15 mouse cellular contexts compared by ENCODE assay signal in genomic region chr2:28643081-28643480, GRCm38 (mm10). TPM values are rescaled to one million over a fixed set of nuclear protein-coding genes. Genes with fewer than 3 reads are reported as not detected.
DNase-seq lines count a peak whose midpoint lies in the region; ATAC-seq and TF ChIP-seq lines count a peak whose summit lies in the region.
"Had no signal": no experiment of that assay in that cellular context is flagged by ENCODE, and none has a peak within 500 bp of the region (broad histone marks: within the 10 kb centered on the region; RNA-seq: fewer than 3 reads in every experiment).

No protein-coding gene starts in this region.

- no peak overlapping the region for H3K27ac ChIP-seq in kidney, embryonic 14.5 days (ENCODE audit: low read depth, low read length)
- H3K27ac ChIP-seq in kidney, embryonic 16.5 days (ENCODE audit: low read length), result no peak overlapping the region
- H3K27ac ChIP-seq in CH12.LX (ENCODE audit: insufficient read depth, low read depth), result no peak overlapping the region
- no peak overlapping the region for H3K27ac ChIP-seq in embryonic facial prominence, embryonic 10.5 days (replicated peaks)
- H3K27ac ChIP-seq in limb, embryonic 13.5 days, result no peak overlapping the region
- H3K27ac ChIP-seq: intestine, embryonic 15.5 days; limb, embryonic 15.5 days; lung, embryonic 15.5 days had no signal

- dilution Hi-C loops in CH12.LX (cut with MboI; ENCODE audit: extremely low pct_ligation_motif_present, extremely low pct_unique_long_range_greater_than_20kb, low sequenced_read_pairs), result no loop called here

- H3K9me3 ChIP-seq in kidney, embryonic 14.5 days (ENCODE audit: control insufficient read depth, low read length), result no peaks in the 10 kb centered on the region
- H3K9me3 ChIP-seq in kidney, embryonic 16.5 days (ENCODE audit: low read length), result no peaks in the 10 kb centered on the region
- H3K9me3 ChIP-seq in CH12.LX (replicated peaks; ENCODE audit: low read length), result no peaks in the 10 kb centered on the region
- H3K9me3 ChIP-seq in embryonic facial prominence, embryonic 10.5 days, result no peaks in the 10 kb centered on the region
- H3K9me3 ChIP-seq in limb, embryonic 13.5 days, result no peaks in the 10 kb centered on the region
- H3K9me3 ChIP-seq: intestine, embryonic 15.5 days; limb, embryonic 15.5 days; lung, embryonic 15.5 days; megakaryocyte, embryonic 14.5 days had no signal

- WGBS in kidney, embryonic 14.5 days, result 81% methylated on average over 3 of the region's 3 CpGs
- 82% methylated on average over 3 of the region's 3 CpGs for WGBS in kidney, embryonic 16.5 days
- 88% methylated on average over 3 of the region's 3 CpGs for WGBS in embryonic facial prominence, embryonic 10.5 days
- WGBS in limb, embryonic 13.5 days, result 64% methylated on average over 3 of the region's 3 CpGs

- TF ChIP-seq POLR2A in CH12.LX (IDR thresholded peaks at IDR 0.05; ENCODE audit: low read depth, low read length), result no peak

- no peak for DNase-seq in CH12.LX (ENCODE audit: extremely low read depth)
- DNase-seq in embryonic facial prominence, embryonic 10.5 days (ENCODE audit: low spot score), result no peak
- no peak for DNase-seq in cerebellum, postnatal 14 days
- DNase-seq in heart, postnatal 10 days, result no peak
- no peak for DNase-seq in heart, postnatal 25 days (ENCODE audit: low spot score)
- DNase-seq: cerebellum, adult 11 months; layer of hippocampus, postnatal 36 days had no signal

- in situ Hi-C loops in CH12.LX (cut with MboI; ENCODE audit: low pct_ligation_motif_present, low pct_unique_long_range_greater_than_20kb, low sequenced_read_pairs), result no loop called here

- TF ChIP-seq RAD21 in CH12.LX (IDR thresholded peaks at IDR 0.05; ENCODE audit: low read depth, low read length), result no peak

- peaks cover 24% of the 10 kb centered on the region for H3K79me2 ChIP-seq in CH12.LX (replicated peaks; ENCODE audit: control insufficient read depth, extremely low read depth, insufficient read depth, poor library complexity, severe bottlenecking)

- peaks cover 11% of the 10 kb centered on the region for H3K4me1 ChIP-seq in kidney, embryonic 14.5 days (ENCODE audit: control insufficient read depth, insufficient read depth, low read length)
- peaks cover 33% of the 10 kb centered on the region for H3K4me1 ChIP-seq in kidney, embryonic 16.5 days (ENCODE audit: insufficient read depth, low read length)
- H3K4me1 ChIP-seq in CH12.LX (ENCODE audit: control insufficient read depth in 1 of 2, insufficient read depth in 2 of 2), result peaks cover 3 to 32% of the 10 kb centered on the region in 2 experiments; a peak in 3 of 4 replicates
- peaks cover 38% of the 10 kb centered on the region for H3K4me1 ChIP-seq in embryonic facial prominence, embryonic 10.5 days
- peaks cover 39% of the 10 kb centered on the region for H3K4me1 ChIP-seq in limb, embryonic 13.5 days

- intact Hi-C loops in heart, postnatal 10 days (cut with DNase I), result no loop called here
- intact Hi-C loops in heart, postnatal 25 days (cut with DNase I), result loop anchor here (5.0 kb wide), 1 partner anchor 199 kb away; the partner anchor contains the start of genes Ddx31 and Gtf3c4

- H3K4me2 ChIP-seq in kidney, embryonic 14.5 days (replicated peaks; ENCODE audit: low read depth, low read length), result no peak overlapping the region
- H3K4me2 ChIP-seq in kidney, embryonic 16.5 days (replicated peaks; ENCODE audit: low read depth, low read length), result no peak overlapping the region
- 0 out of 2 replicates have a peak overlapping the region, but pooled peaks have one; percentile 43 for H3K4me2 ChIP-seq in CH12.LX (ENCODE audit: insufficient read depth, low read depth, poor library complexity, severe bottlenecking)
- H3K4me2 ChIP-seq in limb, embryonic 13.5 days (replicated peaks), result peak overlapping the region; percentile 11; the same call in 1 of the 2 replicates
- H3K4me2 ChIP-seq: intestine, embryonic 15.5 days; limb, embryonic 15.5 days; lung, embryonic 15.5 days had no signal

- H3K4me3 ChIP-seq in kidney, embryonic 14.5 days (ENCODE audit: low read length), result no peak overlapping the region
- no peak overlapping the region for H3K4me3 ChIP-seq in kidney, embryonic 16.5 days (ENCODE audit: low read length)
- H3K4me3 ChIP-seq in CH12.LX (replicated peaks in 1 of 3; ENCODE audit: low read depth in 2 of 3, low read length in 2 of 3, poor library complexity in 1 of 3), result peak overlapping the region in 1 of 3 experiments; percentile 6
- H3K4me3 ChIP-seq in embryonic facial prominence, embryonic 10.5 days, result peak overlapping the region; percentile 27; the same call in 1 of the 2 replicates
- no peak overlapping the region for H3K4me3 ChIP-seq in limb, embryonic 13.5 days
- H3K4me3 ChIP-seq: intestine, embryonic 15.5 days; limb, embryonic 15.5 days; lung, embryonic 15.5 days; megakaryocyte, embryonic 14.5 days had no signal

- H3K36me3 ChIP-seq in kidney, embryonic 14.5 days (ENCODE audit: control insufficient read depth, insufficient read depth, low read length), result no peaks in the 10 kb centered on the region
- no peaks in the 10 kb centered on the region for H3K36me3 ChIP-seq in kidney, embryonic 16.5 days (ENCODE audit: insufficient read depth, low read length)
- peaks cover 0 to 3% of the 10 kb centered on the region in 2 experiments for H3K36me3 ChIP-seq in CH12.LX (replicated peaks in 1 of 2; ENCODE audit: control insufficient read depth in 1 of 2, insufficient read depth in 1 of 2, low read length in 1 of 2)
- no peaks in the 10 kb centered on the region for H3K36me3 ChIP-seq in embryonic facial prominence, embryonic 10.5 days (replicated peaks)
- H3K36me3 ChIP-seq in limb, embryonic 13.5 days, result no peaks in the 10 kb centered on the region
- H3K36me3 ChIP-seq: intestine, embryonic 15.5 days; limb, embryonic 15.5 days; lung, embryonic 15.5 days had no signal

- H3K9ac ChIP-seq in kidney, embryonic 14.5 days (ENCODE audit: low read depth, low read length), result 0 out of 2 replicates have a peak overlapping the region, but pooled peaks have one; percentile 4
- no peak overlapping the region for H3K9ac ChIP-seq in kidney, embryonic 16.5 days (replicated peaks; ENCODE audit: low read length)
- H3K9ac ChIP-seq in CH12.LX (ENCODE audit: insufficient read depth, low read depth), result no peak overlapping the region
- H3K9ac ChIP-seq in limb, embryonic 13.5 days, result peak overlapping the region; percentile 31; the same call in 1 of the 2 replicates
- H3K9ac ChIP-seq: intestine, embryonic 15.5 days; limb, embryonic 15.5 days; lung, embryonic 15.5 days had no signal

- no peaks in the 10 kb centered on the region for H3K27me3 ChIP-seq in kidney, embryonic 14.5 days (ENCODE audit: control insufficient read depth, insufficient read depth, low read length)
- H3K27me3 ChIP-seq in kidney, embryonic 16.5 days (ENCODE audit: insufficient read depth, low read length), result no peaks in the 10 kb centered on the region
- no peaks in the 10 kb centered on the region for H3K27me3 ChIP-seq in CH12.LX (replicated peaks)
- H3K27me3 ChIP-seq in embryonic facial prominence, embryonic 10.5 days (replicated peaks; ENCODE audit: low read depth, poor library complexity, severe bottlenecking), result no peaks in the 10 kb centered on the region
- no peaks in the 10 kb centered on the region for H3K27me3 ChIP-seq in limb, embryonic 13.5 days
- H3K27me3 ChIP-seq: intestine, embryonic 15.5 days; limb, embryonic 15.5 days; lung, embryonic 15.5 days; megakaryocyte, embryonic 14.5 days had no signal

- TF ChIP-seq EP300 in CH12.LX (IDR thresholded peaks at IDR 0.05; ENCODE audit: low read length), result no peak

- no peak for ATAC-seq in kidney, embryonic 14.5 days (ENCODE audit: low FRiP score, low TSS enrichment)
- no peak for ATAC-seq in kidney, embryonic 16.5 days (ENCODE audit: low FRiP score, low TSS enrichment)
- no peak for ATAC-seq in limb, embryonic 13.5 days (ENCODE audit: low FRiP score, low read depth)
- ATAC-seq: intestine, embryonic 15.5 days had no signal

- no peak for TF ChIP-seq CTCF in CH12.LX (conservative IDR thresholded peaks at IDR 0.05 in 1 of 2, IDR thresholded peaks at IDR 0.05 in 1 of 2; ENCODE audit: low read depth in 2 of 2, low read length in 2 of 2)

RNA-seq across cellular contexts. Expression of gene Tsc1, which starts 2.1 kb away (rescaled TPM):
- polyA plus RNA-seq in kidney, embryonic 14.5 days (2014; fragmentation: Nextera tagmentation; extraction: Ambion mirVana), result 14.8 and 22.2 TPM in 2 replicates
- polyA plus RNA-seq in kidney, embryonic 16.5 days (2015; fragmentation: Nextera tagmentation; extraction: Ambion mirVana), result 23.1 and 23.3 TPM in 2 replicates
- total RNA-seq in CH12.LX (2012; rRNA removed) (8.7 and 9.5 TPM in 2 replicates), CH12.LX (2014; rRNA removed) (7.6 and 8.1 TPM in 2 replicates)
- polyA plus RNA-seq in CH12.LX (2012; ENCODE audit: insufficient read length, low read depth), result 12.2 and 13.4 TPM in 2 replicates
- polyA plus RNA-seq in embryonic facial prominence, embryonic 10.5 days (2016; fragmentation: Nextera tagmentation; extraction: Ambion mirVana), result 21.4 and 23.5 TPM in 2 replicates
- 21.2 and 23.2 TPM in 2 replicates for polyA plus RNA-seq in limb, embryonic 13.5 days (2015; fragmentation: Nextera tagmentation; extraction: Ambion mirVana)
- total RNA-seq in heart, postnatal 10 days (2021), result 10 to 100 TPM; 16.4 to 19.8 TPM
- 10 to 100 TPM; 23.5 to 24.7 TPM for total RNA-seq in heart, postnatal 25 days (2021)

RNA-seq across cellular contexts. Expression of gene Gfi1b, which starts 21.3 kb away (rescaled TPM):
- polyA plus RNA-seq in kidney, embryonic 14.5 days (2014; fragmentation: Nextera tagmentation; extraction: Ambion mirVana), result 0.45 and 0.49 TPM in 2 replicates
- 0.33 and 0.42 TPM in 2 replicates for polyA plus RNA-seq in kidney, embryonic 16.5 days (2015; fragmentation: Nextera tagmentation; extraction: Ambion mirVana)
- total RNA-seq in CH12.LX (2012; rRNA removed), result 0.17 TPM in 1 of 2 replicates, not detected in the other
- 0.27 and 0.87 TPM in 2 replicates for total RNA-seq in CH12.LX (2014; rRNA removed)
- 0.19 TPM in 1 of 2 replicates, not detected in the other for polyA plus RNA-seq in CH12.LX (2012; ENCODE audit: insufficient read length, low read depth)
- polyA plus RNA-seq in embryonic facial prominence, embryonic 10.5 days (2016; fragmentation: Nextera tagmentation; extraction: Ambion mirVana), result 2.7 and 3.9 TPM in 2 replicates
- 0.65 and 0.98 TPM in 2 replicates for polyA plus RNA-seq in limb, embryonic 13.5 days (2015; fragmentation: Nextera tagmentation; extraction: Ambion mirVana)
- not detected for total RNA-seq in heart, postnatal 10 days (2021)
- not detected for total RNA-seq in heart, postnatal 25 days (2021)
- total RNA-seq: layer of hippocampus, postnatal 36 days had no signal
- polyA plus RNA-seq: cortical plate, adult 2 months had no signal

RNA-seq across cellular contexts. Expression of gene Spaca9, which starts 56.4 kb away (rescaled TPM):
- polyA plus RNA-seq in kidney, embryonic 14.5 days (2014; fragmentation: Nextera tagmentation; extraction: Ambion mirVana), result 4.0 and 4.9 TPM in 2 replicates
- polyA plus RNA-seq in kidney, embryonic 16.5 days (2015; fragmentation: Nextera tagmentation; extraction: Ambion mirVana), result 2.3 and 2.7 TPM in 2 replicates
- total RNA-seq in CH12.LX (2012; rRNA removed) (6.0 and 13.1 TPM in 2 replicates), CH12.LX (2014; rRNA removed) (8.0 and 9.2 TPM in 2 replicates)
- 7.4 and 9.8 TPM in 2 replicates for polyA plus RNA-seq in CH12.LX (2012; ENCODE audit: insufficient read length, low read depth)
- 2.6 and 3.2 TPM in 2 replicates for polyA plus RNA-seq in embryonic facial prominence, embryonic 10.5 days (2016; fragmentation: Nextera tagmentation; extraction: Ambion mirVana)
- 1.7 and 2.0 TPM in 2 replicates for polyA plus RNA-seq in limb, embryonic 13.5 days (2015; fragmentation: Nextera tagmentation; extraction: Ambion mirVana)
- total RNA-seq in heart, postnatal 10 days (2021), result not detected
- under 1 TPM in 1 of 2 experiments, not detected in 1; 0.52 TPM for total RNA-seq in heart, postnatal 25 days (2021)
- total RNA-seq: layer of hippocampus, postnatal 36 days had no signal

RNA-seq across cellular contexts. Expression of gene Ak8, which starts 56.9 kb away (rescaled TPM):
- polyA plus RNA-seq in kidney, embryonic 14.5 days (2014; fragmentation: Nextera tagmentation; extraction: Ambion mirVana), result 0.84 and 0.97 TPM in 2 replicates
- polyA plus RNA-seq in kidney, embryonic 16.5 days (2015; fragmentation: Nextera tagmentation; extraction: Ambion mirVana), result 0.94 and 1.2 TPM in 2 replicates
- total RNA-seq in CH12.LX (2012; rRNA removed) (0.55 and 0.84 TPM in 2 replicates), CH12.LX (2014; rRNA removed) (0.58 and 1.1 TPM in 2 replicates)
- 4.9 and 5.3 TPM in 2 replicates for polyA plus RNA-seq in CH12.LX (2012; ENCODE audit: insufficient read length, low read depth)
- polyA plus RNA-seq in embryonic facial prominence, embryonic 10.5 days (2016; fragmentation: Nextera tagmentation; extraction: Ambion mirVana), result 0.70 and 1.1 TPM in 2 replicates
- polyA plus RNA-seq in limb, embryonic 13.5 days (2015; fragmentation: Nextera tagmentation; extraction: Ambion mirVana), result 0.74 and 0.75 TPM in 2 replicates
- not detected for total RNA-seq in heart, postnatal 10 days (2021)
- total RNA-seq in heart, postnatal 25 days (2021), result not detected

RNA-seq across cellular contexts. Expression of gene Gtf3c5, which starts 59.5 kb away (rescaled TPM):
- 31.1 and 35.8 TPM in 2 replicates for polyA plus RNA-seq in kidney, embryonic 14.5 days (2014; fragmentation: Nextera tagmentation; extraction: Ambion mirVana)
- polyA plus RNA-seq in kidney, embryonic 16.5 days (2015; fragmentation: Nextera tagmentation; extraction: Ambion mirVana), result 48.5 and 49.7 TPM in 2 replicates
- 12.5 and 15.1 TPM in 2 replicates for total RNA-seq in CH12.LX (2012; rRNA removed)
- 8.4 and 8.6 TPM in 2 replicates for total RNA-seq in CH12.LX (2014; rRNA removed)
- 27.4 and 30.7 TPM in 2 replicates for polyA plus RNA-seq in CH12.LX (2012; ENCODE audit: insufficient read length, low read depth)
- polyA plus RNA-seq in embryonic facial prominence, embryonic 10.5 days (2016; fragmentation: Nextera tagmentation; extraction: Ambion mirVana), result 57.9 and 61.4 TPM in 2 replicates
- 53.4 and 53.5 TPM in 2 replicates for polyA plus RNA-seq in limb, embryonic 13.5 days (2015; fragmentation: Nextera tagmentation; extraction: Ambion mirVana)
- 10 to 100 TPM; 14.1 to 15.4 TPM for total RNA-seq in heart, postnatal 10 days (2021)
- total RNA-seq in heart, postnatal 25 days (2021), result 10 to 100 TPM; 11.5 to 11.6 TPM

Comparison
In these comparisons a context has a peak if more than half of its experiments do, and no peak if none do; other contexts are left out.
1. H3K9ac ChIP-seq: peak in kidney, embryonic 14.5 days (single experiment) and limb, embryonic 13.5 days (single experiment); none in kidney, embryonic 16.5 days (single experiment) and CH12.LX (single experiment).
2. H3K4me2 ChIP-seq: peak in CH12.LX (single experiment) and limb, embryonic 13.5 days (single experiment); none in kidney, embryonic 14.5 days (single experiment) and kidney, embryonic 16.5 days (single experiment).